Mouse (Mus musculus) neural tube, embryonic 12.5 days (tissue): ENCODE results near the gene Hoxb8. TPM values are rescaled to one million over a fixed set of nuclear protein-coding genes. Genes with fewer than 3 reads are reported as not detected.

Experiments
- ATAC-seq: fragments of 200-750 bp; cut with Nextera tagmentation; 2 replicates; pipeline ENCODE4 v1.8.0; 2017; ENCODE audit warnings: low read depth, mild to moderate bottlenecking, moderate TSS enrichment, moderate library complexity; ENCODE audit not compliant: low FRiP score
- H3K27ac ChIP-seq: fragments of 300-500 bp; sonication (generic); 2 replicates; pipeline ENCODE4 v1.5.1; 2016
- H3K27me3 ChIP-seq: fragments of 300-500 bp; sonication (generic); replicated peaks from 2 replicates; pipeline ENCODE4 v1.6.1; 2016; ENCODE audit warnings: mild to moderate bottlenecking
- H3K36me3 ChIP-seq: fragments of 300-500 bp; sonication (generic); 2 replicates; pipeline ENCODE4 v1.6.1; 2016; ENCODE audit warnings: mild to moderate bottlenecking
- H3K4me1 ChIP-seq: fragments of 300-500 bp; sonication (generic); 2 replicates; pipeline ENCODE4 v1.6.1; 2016
- H3K4me2 ChIP-seq: fragments of 300-500 bp; sonication (generic); replicated peaks from 2 replicates; pipeline ENCODE4 v1.6.1; 2016; ENCODE audit warnings: mild to moderate bottlenecking
- H3K4me3 ChIP-seq: fragments of 300-500 bp; sonication (generic); 2 replicates; pipeline ENCODE4 v1.5.1; 2016
- H3K9ac ChIP-seq: fragments of 300-500 bp; sonication (generic); 2 replicates; pipeline ENCODE4 v1.6.1; 2016; ENCODE audit warnings: mild to moderate bottlenecking
- H3K9me3 ChIP-seq: fragments of 300-500 bp; sonication (generic); 2 replicates; pipeline ENCODE4 v1.6.1; 2016; ENCODE audit warnings: mild to moderate bottlenecking
- WGBS: fragments of 180-500 bp; shearing (Covaris S2); methylation state at CpG from one replicate; pipeline ENCODE4 v1.1.7; 2016; 5-methylcytosine and 5-hydroxymethylcytosine counted together
- polyA plus RNA-seq: library from polyadenylated mRNA; unstranded; fragments of >200 nt; fragmentation: Nextera tagmentation; extraction: Ambion mirVana; gene quantifications from 2 replicates; pipeline ENCODE4 v1.2.1, GENCODE M21; 2016

Gene Hoxb8
- polyA plus RNA-seq, 1 experiment from 2014 or later = 35.7 TPM

GRCm38 (mm10) chr11:96298895-96299667 lies 17.4 kb downstream of the Hoxb8 start:
- H3K9ac ChIP-seq = peak overlapping the region; percentile 100
- peak overlapping the region; percentile 100 for H3K4me2 ChIP-seq
- H3K4me1 ChIP-seq = peaks cover 40% of the 10 kb centered on the region
- under 1% methylated on average over 66 of the region's 66 CpGs for WGBS
- ATAC-seq = no peak
- H3K36me3 ChIP-seq = peaks cover 18% of the 10 kb centered on the region
- H3K27me3 ChIP-seq = no peaks in the 10 kb centered on the region
- peak overlapping the region; percentile 99 for H3K4me3 ChIP-seq
- peak overlapping the region; percentile 99 for H3K27ac ChIP-seq
- H3K9me3 ChIP-seq = no peaks in the 10 kb centered on the region

DNA sequence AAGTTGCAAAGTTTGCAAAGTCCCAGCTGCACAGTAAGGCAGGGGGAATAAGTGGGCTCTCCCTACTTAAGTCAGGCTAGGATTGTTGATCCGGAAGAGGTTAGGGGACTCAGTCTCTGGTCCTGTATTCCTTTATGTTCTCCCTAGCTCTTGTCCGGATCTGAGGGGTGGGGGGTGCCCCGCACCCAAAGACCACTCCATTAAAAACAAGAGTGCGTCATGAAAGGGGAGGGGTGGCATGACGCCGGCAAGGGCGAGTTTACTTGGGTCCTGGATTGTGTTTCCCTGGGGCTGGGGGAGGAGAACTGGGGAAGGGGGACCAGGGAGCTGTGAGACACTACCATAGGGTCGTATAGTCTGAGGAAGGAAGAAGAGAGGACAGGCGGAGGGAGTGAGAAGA lies 18.1 kb downstream of the Hoxb8 start:
- Histone ChIP-seq H3K4me3 (peak overlapping the region; percentile 99), H3K27ac (peak overlapping the region; percentile 99), H3K4me2 (peak overlapping the region; percentile 100), H3K9me3 (no peaks in the 10 kb centered on the region), H3K4me1 (peaks cover 40% of the 10 kb centered on the region), H3K9ac (peak overlapping the region; percentile 100), H3K27me3 (no peaks in the 10 kb centered on the region), H3K36me3 (peaks cover 18% of the 10 kb centered on the region)
- ATAC-seq = no peak
- WGBS = under 1% methylated on average over 9 of the region's 9 CpGs

DNA sequence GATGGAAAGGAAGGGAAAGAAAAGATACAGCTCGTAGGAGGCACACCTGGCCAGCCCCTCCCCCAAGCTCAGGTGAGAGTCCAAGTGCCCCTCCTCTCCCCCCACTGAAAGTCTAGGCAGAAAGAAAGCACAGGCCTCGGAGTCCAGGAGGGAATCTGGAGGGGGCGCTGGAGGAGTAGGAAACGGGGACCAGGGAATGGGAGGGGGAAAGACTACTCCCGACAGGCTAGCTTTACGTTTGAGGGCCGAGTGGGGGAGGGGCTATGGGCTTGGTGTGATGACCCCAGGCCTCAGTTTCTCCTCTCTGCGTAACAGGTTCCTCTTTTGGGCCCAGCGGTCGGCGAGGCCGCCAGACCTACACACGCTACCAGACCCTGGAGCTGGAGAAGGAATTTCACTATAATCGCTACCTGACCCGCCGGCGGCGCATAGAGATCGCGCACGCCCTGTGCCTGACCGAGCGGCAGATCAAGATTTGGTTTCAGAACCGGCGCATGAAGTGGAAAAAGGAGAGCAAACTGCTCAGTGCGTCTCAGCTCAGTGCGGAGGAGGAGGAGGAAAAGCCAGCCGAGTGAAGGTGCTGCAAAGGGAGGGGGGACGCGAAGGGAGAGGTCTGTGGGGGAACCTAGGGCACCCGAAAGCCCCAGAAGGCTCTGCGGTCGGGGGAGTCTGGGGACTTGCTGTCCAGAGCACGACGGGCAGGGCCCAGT lies 18.8 kb downstream of the Hoxb8 start:
- Histone ChIP-seq H3K9me3 (no peaks in the 10 kb centered on the region), H3K4me1 (peaks cover 40% of the 10 kb centered on the region), H3K4me3 (peak overlapping the region; percentile 99), H3K9ac (peak overlapping the region; percentile 100), H3K36me3 (peaks cover 24% of the 10 kb centered on the region), H3K27ac (peak overlapping the region; percentile 99), H3K27me3 (no peaks in the 10 kb centered on the region), H3K4me2 (peak overlapping the region; percentile 100)
- no peak for ATAC-seq
- WGBS = under 1% methylated on average over 35 of the region's 35 CpGs

DNA sequence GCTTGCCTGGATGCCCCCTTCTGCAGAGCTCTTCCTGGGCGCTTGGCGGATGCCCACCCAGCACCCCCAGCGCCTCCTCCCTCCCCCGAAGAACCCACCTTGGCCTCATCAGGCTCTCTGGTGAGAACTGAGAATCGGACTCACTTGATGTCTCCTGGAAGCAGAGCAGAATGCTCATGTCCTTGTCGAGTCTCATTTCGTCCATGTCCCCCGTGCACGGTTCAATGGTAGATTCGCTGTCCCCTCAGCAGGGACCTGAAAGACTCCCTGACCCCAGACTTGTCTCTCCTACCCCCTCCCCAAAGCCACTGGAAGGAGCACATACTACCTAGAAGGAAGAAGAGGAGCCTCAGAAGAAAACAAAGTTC lies 19.3 kb downstream of the Hoxb8 start:
- peak overlapping the region; percentile 100 for H3K9ac ChIP-seq
- no peak for ATAC-seq
- H3K27me3 ChIP-seq = no peaks in the 10 kb centered on the region
- peaks cover 43% of the 10 kb centered on the region for H3K4me1 ChIP-seq
- no peaks in the 10 kb centered on the region for H3K9me3 ChIP-seq
- H3K36me3 ChIP-seq = peaks cover 26% of the 10 kb centered on the region
- H3K4me3 ChIP-seq = peak overlapping the region; percentile 99
- peak overlapping the region; percentile 99 for H3K27ac ChIP-seq
- peak overlapping the region; percentile 100 for H3K4me2 ChIP-seq
- WGBS = 2% methylated on average over 10 of the region's 10 CpGs

GRCm38 (mm10) chr11:96301837-96302236 lies 20.1 kb downstream of the Hoxb8 start:
- WGBS = 1% methylated on average over 15 of the region's 15 CpGs
- ATAC-seq = no peak
- no peaks in the 10 kb centered on the region for H3K9me3 ChIP-seq
- peaks cover 45% of the 10 kb centered on the region for H3K4me1 ChIP-seq
- peak overlapping the region; percentile 99 for H3K27ac ChIP-seq
- no peaks in the 10 kb centered on the region for H3K27me3 ChIP-seq
- H3K4me3 ChIP-seq = peak overlapping the region; percentile 99
- peak overlapping the region; percentile 100 for H3K9ac ChIP-seq
- H3K36me3 ChIP-seq = peaks cover 26% of the 10 kb centered on the region
- peak overlapping the region; percentile 100 for H3K4me2 ChIP-seq

GRCm38 (mm10) chr11:96302381-96303150 lies 20.9 kb downstream of the Hoxb8 start:
- Histone ChIP-seq H3K9ac (peak overlapping the region; percentile 100), H3K36me3 (peaks cover 26% of the 10 kb centered on the region), H3K27ac (peak overlapping the region; percentile 99), H3K4me2 (peak overlapping the region; percentile 100), H3K27me3 (no peaks in the 10 kb centered on the region), H3K4me3 (peak overlapping the region; percentile 99), H3K9me3 (no peaks in the 10 kb centered on the region), H3K4me1 (peaks cover 47% of the 10 kb centered on the region)
- WGBS = 3% methylated on average over 23 of the region's 23 CpGs
- ATAC-seq = no peak

GRCm38 (mm10) chr11:96303151-96304099 lies 21.7 kb downstream of the Hoxb8 start, which contains the start of gene Hoxb5:
Hoxb5 (plus strand) TSS chr11:96303336.
- H3K36me3 ChIP-seq = peaks cover 26% of the 10 kb centered on the region
- H3K27ac ChIP-seq = peak within 1 kb of the TSS; percentile 99
- H3K4me3 ChIP-seq = peak within 1 kb of the TSS; percentile 99
- no peaks in the 10 kb centered on the region for H3K27me3 ChIP-seq
- ATAC-seq = peak; percentile 55
- H3K4me1 ChIP-seq = peaks cover 48% of the 10 kb centered on the region
- under 1% methylated on average over 69 of the region's 69 CpGs for WGBS
- H3K9ac ChIP-seq = peak within 1 kb of the TSS; percentile 100
- peak within 1 kb of the TSS; percentile 100 for H3K4me2 ChIP-seq
- H3K9me3 ChIP-seq = no peaks in the 10 kb centered on the region

GRCm38 (mm10) chr11:96304381-96305195 lies 22.9 kb downstream of the Hoxb8 start:
- Histone ChIP-seq H3K4me2 (peak overlapping the region; percentile 100), H3K4me3 (peak overlapping the region; percentile 99), H3K27ac (peak overlapping the region; percentile 99), H3K27me3 (no peaks in the 10 kb centered on the region), H3K9me3 (no peaks in the 10 kb centered on the region), H3K9ac (peak overlapping the region; percentile 100), H3K36me3 (peaks cover 26% of the 10 kb centered on the region), H3K4me1 (peaks cover 60% of the 10 kb centered on the region)
- no peak for ATAC-seq
- under 1% methylated on average over 38 of the region's 38 CpGs for WGBS

GRCm38 (mm10) chr11:96305505-96306182 lies 23.9 kb downstream of the Hoxb8 start:
- H3K9ac ChIP-seq = peak overlapping the region; percentile 100
- WGBS = 12% methylated on average over 6 of the region's 6 CpGs
- H3K9me3 ChIP-seq = no peaks in the 10 kb centered on the region
- H3K36me3 ChIP-seq = peaks cover 24% of the 10 kb centered on the region
- peak overlapping the region; percentile 99 for H3K27ac ChIP-seq
- H3K27me3 ChIP-seq = no peaks in the 10 kb centered on the region
- H3K4me2 ChIP-seq = peak overlapping the region; percentile 100
- ATAC-seq = no peak
- H3K4me3 ChIP-seq = peak overlapping the region; percentile 99
- H3K4me1 ChIP-seq = peaks cover 61% of the 10 kb centered on the region

GRCm38 (mm10) chr11:96306183-96306907 lies 24.6 kb downstream of the Hoxb8 start:
- peak; percentile 19; the same call in 1 of the 2 replicates for ATAC-seq
- H3K27me3 ChIP-seq = no peaks in the 10 kb centered on the region
- H3K9ac ChIP-seq = peak overlapping the region; percentile 100
- peaks cover 18% of the 10 kb centered on the region for H3K36me3 ChIP-seq
- H3K4me3 ChIP-seq = peak overlapping the region; percentile 99
- no peaks in the 10 kb centered on the region for H3K9me3 ChIP-seq
- H3K4me2 ChIP-seq = peak overlapping the region; percentile 100
- H3K4me1 ChIP-seq = peaks cover 65% of the 10 kb centered on the region
- peak overlapping the region; percentile 99 for H3K27ac ChIP-seq
- whole genome bisulfite sequencing = under 1% methylated on average over 7 of the region's 7 CpGs
